Comparison of ENCODE assay signal across 27 mouse cellular contexts in the genomic region with DNA sequence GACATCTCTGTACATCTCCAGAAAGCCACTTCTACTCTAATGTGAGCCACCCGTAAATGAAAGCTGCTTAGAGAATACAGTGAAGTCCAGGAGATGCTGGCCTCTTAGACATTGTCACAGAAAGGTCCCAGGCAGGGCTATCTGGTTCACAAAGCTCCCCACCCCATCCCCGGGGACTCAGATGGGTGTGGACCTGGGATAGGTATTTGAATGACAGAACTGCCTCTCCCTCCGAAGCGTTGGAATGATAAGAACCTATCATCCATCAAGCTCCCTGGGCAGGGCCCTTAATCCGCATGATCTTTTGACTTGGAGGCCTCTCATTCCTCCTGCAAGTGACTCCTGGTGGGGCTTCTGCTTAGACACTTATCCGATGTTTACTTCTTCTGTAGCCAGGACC. TPM values are rescaled to one million over a fixed set of nuclear protein-coding genes. Genes with fewer than 3 reads are reported as not detected.
"Had no signal": no experiment of that assay in that cellular context is flagged by ENCODE, and none has a peak within 500 bp of the region (broad histone marks: within the 10 kb centered on the region; RNA-seq: fewer than 3 reads in every experiment).

No protein-coding gene starts in this region.

- H3K27ac ChIP-seq: kidney, postnatal 0 days; layer of hippocampus, adult 2 months; left cerebral cortex, adult 2 months; liver, embryonic 12.5 days; liver, embryonic 15.5 days; lung, embryonic 15.5 days; midbrain, embryonic 13.5 days; neural tube, embryonic 13.5 days; stomach, postnatal 0 days had no signal

- H3K4me3 ChIP-seq: layer of hippocampus, adult 2 months; left cerebral cortex, adult 2 months; liver, embryonic 12.5 days; liver, embryonic 15.5 days; lung, embryonic 15.5 days; megakaryocyte, embryonic 14.5 days; midbrain, embryonic 10.5 days; midbrain, embryonic 13.5 days; myocyte; neural tube, embryonic 13.5 days had no signal

- H3K9ac ChIP-seq: liver, embryonic 12.5 days; liver, embryonic 15.5 days; lung, embryonic 15.5 days; midbrain, embryonic 13.5 days; neural tube, embryonic 13.5 days had no signal

- ATAC-seq: intestine, postnatal 0 days; liver, embryonic 12.5 days; midbrain, embryonic 13.5 days; midbrain, embryonic 16.5 days had no signal

- H3K27me3 ChIP-seq: lung, embryonic 15.5 days; midbrain, embryonic 13.5 days; neural tube, embryonic 13.5 days had no signal

- DNase-seq: kidney, adult 2 months; kidney, postnatal 25 days; layer of hippocampus, adult 9-11 months; layer of hippocampus, postnatal 36 days; liver; lung, adult 18-20 months; lung, postnatal 10 days; lung, postnatal 36 days; retina, postnatal 1 day; right cerebral cortex, postnatal 25 days; thymus, postnatal 25 days had no signal

- H3K4me2 ChIP-seq: liver, embryonic 12.5 days; liver, embryonic 15.5 days; lung, embryonic 15.5 days; midbrain, embryonic 13.5 days; neural tube, embryonic 13.5 days had no signal

- H3K36me3 ChIP-seq: liver, embryonic 12.5 days; liver, embryonic 15.5 days; lung, embryonic 15.5 days; midbrain, embryonic 10.5 days; midbrain, embryonic 13.5 days; neural tube, embryonic 13.5 days had no signal

- H3K9me3 ChIP-seq: liver, embryonic 12.5 days; liver, embryonic 15.5 days; lung, embryonic 15.5 days; megakaryocyte, embryonic 14.5 days; midbrain, embryonic 10.5 days; midbrain, embryonic 13.5 days; neural tube, embryonic 13.5 days had no signal

RNA-seq across cellular contexts. Expression of gene Nfatc4, which starts 27.9 kb away (rescaled TPM):
- total RNA-seq: monocyte, adult 5-6 weeks; neutrophil, adult 5-6 weeks had no signal

RNA-seq across cellular contexts. Expression of gene Cbln3, which starts 33.3 kb away (rescaled TPM):
- total RNA-seq: neutrophil, adult 5-6 weeks had no signal
